Mouse (Mus musculus) erythroblast, embryonic 14.5 days (primary cell): ENCODE measurements around the gene Usp32.

Source experiments
- GATA1 ChIP-seq: IDR thresholded peaks from 2 replicates; pipeline ENCODE4 v1.6.1; 2012; ENCODE audit warnings: low read length, inconsistent platforms, mixed read lengths
- TAL1 ChIP-seq: IDR thresholded peaks from 3 replicates; pipeline ENCODE4 v1.6.1; 2012; ENCODE audit warnings: low read length, inconsistent platforms, mixed read lengths

- TF ChIP-seq GATA1, result no peak
- TF ChIP-seq TAL1, result no peak
Measured at GRCm38 (mm10) chr11:85123267-85123992, 16.5 kb downstream of the Usp32 start.
